Mouse (Mus musculus) right cerebral cortex, postnatal 4 days (tissue): Measurements from ENCODE around the gene Slc25a19.
A peak's percentile ranks its signal among the peaks of the same experiment; 100 is the strongest.

Experiments
- DNase-seq: peaks from one replicate; pipeline ENCODE4 v3.0.0-alpha.2; 2022

The Slc25a19 gene

GRCm38 (mm10) chr11:115618001-115618400 is 10.1 kb downstream of the Slc25a19 start:
- no peak for DNase-seq

- no peak for DNase-seq
These were observed 11.2 kb downstream of the Slc25a19 start for GRCm38 (mm10) chr11:115616893-115617292.

- DNase-seq: no peak
These were observed 11.7 kb downstream of the Slc25a19 start for GRCm38 (mm10) chr11:115616371-115616770.

- DNase-seq: no peak
These were observed 12.2 kb downstream of the Slc25a19 start for GRCm38 (mm10) chr11:115615875-115616274.

GRCm38 (mm10) chr11:115615108-115615825 is 12.8 kb downstream of the Slc25a19 start:
- DNase-seq: no peak

- DNase-seq: no peak
These were observed 13.6 kb downstream of the Slc25a19 start for GRCm38 (mm10) chr11:115614346-115615107.

- no peak for DNase-seq
These were observed 14.8 kb downstream of the Slc25a19 start for GRCm38 (mm10) chr11:115613138-115613945.

- peak; percentile 74 for DNase-seq
These were observed 15.5 kb downstream of the Slc25a19 start, which contains the start of gene Mif4gd for GRCm38 (mm10) chr11:115612410-115613137. Gene Mif4gd (minus strand): TSS chr11:115612969.

GRCm38 (mm10) chr11:115612059-115612409 is 16.1 kb downstream of the Slc25a19 start:
- DNase-seq: peak; percentile 77

GRCm38 (mm10) chr11:115611173-115611572 is 16.9 kb downstream of the Slc25a19 start:
- DNase-seq: no peak

- DNase-seq: no peak
These were observed 18.5 kb downstream of the Slc25a19 start for GRCm38 (mm10) chr11:115609576-115609975.

- no peak for DNase-seq
These were observed 19.4 kb downstream of the Slc25a19 start for GRCm38 (mm10) chr11:115608421-115609399.

GRCm38 (mm10) chr11:115606733-115607132 is 21.4 kb downstream of the Slc25a19 start:
- DNase-seq: no peak

GRCm38 (mm10) chr11:115604304-115604696 is 23.8 kb downstream of the Slc25a19 start:
- DNase-seq: no peak

- peak; percentile 88 for DNase-seq
These were observed 24.4 kb downstream of the Slc25a19 start, which contains the start of the genes Mrps7 and Gga3 for GRCm38 (mm10) chr11:115603476-115604303. Gene Mrps7 (plus strand): TSS chr11:115603925. Gene Gga3 (minus strand): TSS chr11:115604051.

- DNase-seq: no peak
These were observed 25.0 kb downstream of the Slc25a19 start for GRCm38 (mm10) chr11:115603128-115603475.

GRCm38 (mm10) chr11:115601174-115601573 is 26.9 kb downstream of the Slc25a19 start:
- no peak for DNase-seq

- no peak for DNase-seq
These were observed 27.4 kb downstream of the Slc25a19 start for GRCm38 (mm10) chr11:115600743-115601142.

- no peak for DNase-seq
These were observed 28.4 kb downstream of the Slc25a19 start for GRCm38 (mm10) chr11:115599722-115600121.

GRCm38 (mm10) chr11:115598309-115598708 is 29.8 kb downstream of the Slc25a19 start:
- DNase-seq: no peak
